Mouse (Mus musculus): ENCODE results near the gene Arl2.
A peak's percentile ranks its signal among the peaks of the same experiment; 100 is the strongest.

The Arl2 gene

GRCm38 (mm10) chr19:6126289-6126688 is 15.1 kb downstream of the Arl2 start:
- no peak for DNase-seq

- no peak for DNase-seq
These were observed 16.4 kb downstream of the Arl2 start for GRCm38 (mm10) chr19:6124898-6125297.

- DNase-seq, result no peak
These were observed 18.0 kb downstream of the Arl2 start for GRCm38 (mm10) chr19:6123330-6123729.

- no peak for DNase-seq
These were observed 19.6 kb downstream of the Arl2 start for GRCm38 (mm10) chr19:6121761-6122160.

GRCm38 (mm10) chr19:6118677-6119185 is 22.6 kb downstream of the Arl2 start:
- DNase-seq, result no peak

- peak; percentile 81 to 86 for DNase-seq
These were observed 23.2 kb downstream of the Arl2 start, which contains the start of gene Sac3d1 for GRCm38 (mm10) chr19:6117986-6118676. Gene Sac3d1, minus strand, starts transcription at chr19:6118650.

- DNase-seq, result peak in 1 of 2 experiments; percentile 24
These were observed 23.9 kb downstream of the Arl2 start for GRCm38 (mm10) chr19:6117346-6117985.

GRCm38 (mm10) chr19:6116113-6116850 is 25.1 kb downstream of the Arl2 start:
- no peak for DNase-seq

GRCm38 (mm10) chr19:6113116-6113515 is 28.2 kb downstream of the Arl2 start:
- no peak for DNase-seq

GRCm38 (mm10) chr19:6105586-6105985 is 35.8 kb downstream of the Arl2 start, which contains the start of gene Naaladl1:
Gene Naaladl1, plus strand, starts transcription at chr19:6105782.
- no peak for DNase-seq

- no peak for DNase-seq
These were observed 36.9 kb downstream of the Arl2 start for GRCm38 (mm10) chr19:6104476-6104875.

- no peak for DNase-seq
These were observed 39.0 kb downstream of the Arl2 start for GRCm38 (mm10) chr19:6102169-6102853.

GRCm38 (mm10) chr19:6101186-6101585 is 40.2 kb downstream of the Arl2 start:
- no peak for DNase-seq

- DNase-seq, result no peak
These were observed 43.5 kb downstream of the Arl2 start for GRCm38 (mm10) chr19:6097847-6098246.

GRCm38 (mm10) chr19:6094119-6094518 is 47.2 kb downstream of the Arl2 start, which contains the start of gene AC131692.1:
Gene AC131692.1, plus strand, starts transcription at chr19:6094419.
- DNase-seq, result no peak

GRCm38 (mm10) chr19:6088841-6089240 is 52.5 kb downstream of the Arl2 start:
- DNase-seq, result no peak

GRCm38 (mm10) chr19:6085417-6085879 is 55.9 kb downstream of the Arl2 start:
- peak in 1 of 2 experiments; percentile 60 for DNase-seq

- peak; percentile 93 to 95 for DNase-seq
These were observed 56.7 kb downstream of the Arl2 start, which contains the start of the genes Zfpl1 and Cdca5 for GRCm38 (mm10) chr19:6084478-6085248. Gene Zfpl1, minus strand, starts transcription at chr19:6084956. Gene Cdca5, plus strand, starts transcription at chr19:6084983.

All from thymus, adult 18-20 months (tissue).